Mouse (Mus musculus) thymus, postnatal 4 days (tissue): ENCODE results near the gene Rtp1.

Source experiments
- DNase-seq: peaks from one replicate; pipeline ENCODE4 v3.0.0; 2021

The Rtp1 gene

DNA sequence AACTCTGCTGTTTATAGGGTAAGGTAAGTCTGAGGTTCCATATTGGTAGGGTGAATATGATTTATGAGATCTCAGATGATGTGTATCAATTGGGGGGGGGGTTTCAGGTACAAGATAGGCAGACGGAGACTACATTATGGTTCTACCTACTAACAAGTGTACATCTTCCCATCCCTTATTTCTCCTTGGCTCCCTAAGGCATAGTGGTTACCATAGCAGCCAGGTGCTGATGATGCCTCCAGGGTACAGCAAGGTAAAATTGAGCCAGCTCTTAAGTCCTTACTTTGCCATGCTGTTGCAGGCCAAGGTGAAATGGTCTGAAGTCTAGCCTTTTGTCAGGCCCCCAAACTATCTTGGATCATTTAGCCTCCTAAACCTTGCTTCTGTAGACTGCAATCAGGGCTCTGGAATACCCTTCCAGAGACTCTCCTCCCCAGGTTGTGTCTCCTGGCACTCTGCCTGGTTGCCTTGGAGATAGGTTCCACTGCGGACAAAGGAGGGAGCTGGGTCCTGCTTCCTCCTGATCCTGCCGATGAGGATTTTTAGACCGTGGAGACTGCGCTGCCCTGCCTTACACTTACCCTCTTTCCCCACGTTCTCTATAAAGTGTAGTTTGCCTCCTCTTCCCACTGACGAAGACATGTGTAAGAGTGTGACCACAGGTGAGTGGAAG is at the start of gene Rtp1:
Gene Rtp1 (plus strand): TSS at position 487 of the 673 bp plus-strand sequence.
- no peak for DNase-seq

DNA sequence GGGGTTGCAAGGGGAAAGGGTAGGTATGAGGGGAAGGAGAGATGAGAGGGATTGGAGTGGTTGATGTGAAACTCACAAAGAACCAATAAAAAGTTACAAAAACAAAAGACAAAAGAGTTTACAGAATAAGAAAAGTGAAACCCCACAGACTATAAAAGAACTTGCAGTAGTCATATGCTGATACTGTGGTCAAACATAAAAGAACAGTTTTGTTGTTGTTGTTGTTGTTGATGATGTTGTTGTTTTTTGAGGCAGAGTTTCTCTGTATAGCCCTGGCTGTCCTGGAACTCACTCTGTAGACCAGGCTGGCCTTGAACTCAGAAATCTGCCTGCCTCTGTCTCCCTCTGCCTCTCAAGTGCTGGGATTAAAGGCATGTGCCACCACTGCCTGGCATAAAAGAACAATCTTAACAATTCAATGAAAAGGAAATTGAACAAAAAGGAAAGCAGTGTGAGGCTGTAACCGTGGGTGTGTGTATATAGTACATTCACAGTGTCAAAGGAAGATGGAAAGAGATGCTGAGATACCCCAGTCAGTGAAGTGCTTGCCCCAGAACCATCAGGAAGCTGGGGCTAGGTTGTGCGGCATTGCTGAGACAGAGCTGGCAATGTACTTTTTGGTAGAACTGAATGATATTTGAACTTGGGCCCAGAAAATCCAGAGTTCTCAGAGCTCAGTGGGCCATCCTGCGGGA is 49.2 kb upstream of the Rtp1 start:
- no peak for DNase-seq

DNA sequence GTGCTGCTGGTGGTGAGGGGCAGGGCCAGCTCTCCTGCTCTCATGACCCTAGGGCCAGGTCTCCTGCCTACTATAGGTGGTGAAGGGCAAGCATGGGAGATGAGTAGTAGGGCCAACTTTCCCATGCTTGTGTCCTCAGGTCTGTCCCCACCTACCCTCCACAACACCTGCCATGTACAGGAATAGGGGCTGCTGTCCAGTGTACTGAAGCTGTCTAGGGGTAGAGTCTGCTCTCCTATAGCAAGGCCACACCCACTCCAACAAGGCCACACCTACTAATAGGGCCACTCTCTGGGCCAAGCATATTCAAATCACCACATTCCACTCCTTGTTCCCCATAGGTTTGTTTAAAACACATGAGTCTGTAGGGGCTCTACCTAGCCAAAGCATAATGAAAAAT is 44.6 kb upstream of the Rtp1 start:
- DNase-seq = no peak

DNA sequence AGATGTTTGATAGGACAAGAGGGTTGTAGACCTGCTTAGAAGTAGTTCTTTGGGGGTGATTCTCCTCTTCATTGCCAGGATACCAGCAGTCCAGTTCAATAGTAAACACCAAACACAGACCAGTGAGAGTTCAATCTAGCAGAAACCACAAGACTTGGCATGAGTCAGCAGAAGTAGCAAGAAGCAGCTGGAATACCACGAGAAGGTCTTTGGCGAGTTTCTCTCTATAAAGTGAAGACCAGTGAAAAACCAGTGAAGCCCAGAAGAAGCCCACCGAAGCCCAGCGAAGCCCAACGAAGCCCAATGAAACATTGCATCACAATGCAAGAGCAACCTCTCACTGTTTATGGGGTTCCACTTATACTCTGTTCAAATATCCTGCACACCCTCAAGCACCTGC is 31.0 kb upstream of the Rtp1 start:
- no peak for DNase-seq

DNA sequence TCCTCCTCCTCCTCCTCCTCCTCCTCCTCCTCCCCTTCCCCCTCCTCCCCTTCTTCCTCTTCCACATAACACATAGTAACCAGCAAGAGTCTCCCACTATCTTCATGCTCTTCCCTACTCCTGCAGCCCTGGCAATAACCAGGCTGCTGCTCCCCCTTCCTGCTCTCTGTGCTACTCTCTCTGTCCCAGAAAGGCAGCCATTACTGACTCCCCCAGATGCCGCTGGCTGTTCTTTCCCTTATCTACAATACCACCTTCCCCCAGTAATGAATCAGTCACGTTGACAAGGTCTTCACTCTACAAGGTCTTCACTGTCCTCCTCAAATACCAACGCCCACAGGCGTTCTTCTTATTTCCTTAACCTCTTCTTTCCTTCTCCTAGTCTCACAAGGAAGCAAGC is 27.5 kb upstream of the Rtp1 start:
- DNase-seq = no peak

DNA sequence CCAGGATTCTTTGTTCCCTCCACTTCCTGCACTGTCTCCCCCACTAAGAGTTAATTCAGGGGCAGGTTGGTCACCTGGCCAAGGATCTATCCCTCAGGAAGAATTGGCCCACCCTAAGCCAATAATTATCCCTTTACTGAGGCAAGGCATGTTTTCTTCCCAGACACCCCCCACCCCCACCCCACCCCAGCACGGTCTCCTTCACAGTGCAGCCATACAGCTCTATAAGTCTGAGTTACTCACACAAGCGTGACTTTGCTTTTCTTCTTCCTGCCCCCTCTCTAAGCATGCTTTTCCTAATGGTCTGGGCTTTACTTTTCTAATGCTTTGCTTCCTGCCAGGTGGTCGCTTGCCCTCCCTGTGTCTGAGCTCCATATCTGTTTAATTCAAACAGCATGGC is 27.0 kb upstream of the Rtp1 start:
- DNase-seq = no peak

DNA sequence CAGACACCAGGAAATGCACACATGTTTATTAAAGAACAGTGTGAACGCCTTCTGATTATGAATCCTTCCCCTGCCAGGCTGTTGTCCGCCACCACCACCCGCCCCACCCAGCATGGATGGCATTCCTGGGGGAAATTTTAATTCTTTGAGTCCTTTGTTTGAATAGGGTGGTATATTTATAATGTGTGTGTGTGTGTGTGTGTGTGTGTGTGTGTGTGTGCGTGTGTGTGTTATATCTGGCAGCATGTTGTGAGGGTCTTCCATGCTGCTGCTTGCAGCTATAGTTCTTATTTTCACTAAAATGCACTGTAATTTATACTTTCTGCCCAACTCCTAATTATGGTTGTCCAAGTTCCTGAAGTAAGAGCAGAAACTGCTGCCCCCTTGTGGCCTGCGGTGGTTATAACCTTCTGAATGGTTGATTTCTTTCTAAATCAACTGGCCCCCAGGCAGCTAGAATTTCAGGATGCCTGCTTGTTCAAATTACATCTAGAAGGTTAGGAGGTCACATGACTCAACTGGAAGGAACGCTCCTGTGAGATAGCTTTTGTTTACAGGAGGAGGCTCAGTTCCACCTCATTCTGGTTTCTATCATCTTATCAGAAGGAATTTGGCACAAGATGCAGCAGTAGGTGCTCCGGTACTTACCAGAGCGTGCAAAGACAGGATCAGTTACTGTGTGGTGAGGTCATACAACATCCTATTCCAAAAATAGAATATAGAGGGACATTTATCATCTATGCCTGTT is 25.8 kb upstream of the Rtp1 start:
- DNase-seq = peak; percentile 92

- no peak for DNase-seq
Measured at GRCm38 (mm10) chr16:23412930-23413329, 16.0 kb upstream of the Rtp1 start.

- DNase-seq = no peak
Measured at GRCm38 (mm10) chr16:23416261-23416656, 12.7 kb upstream of the Rtp1 start.

GRCm38 (mm10) chr16:23416657-23417293 is 12.2 kb upstream of the Rtp1 start:
- DNase-seq = no peak

GRCm38 (mm10) chr16:23417456-23418240 is 11.3 kb upstream of the Rtp1 start:
- DNase-seq = no peak

- no peak for DNase-seq
Measured at GRCm38 (mm10) chr16:23419565-23420085, 9.3 kb upstream of the Rtp1 start.

GRCm38 (mm10) chr16:23423825-23424224 is 5.1 kb upstream of the Rtp1 start:
- no peak for DNase-seq

- no peak for DNase-seq
Measured at GRCm38 (mm10) chr16:23427701-23428100, 1.2 kb upstream of the Rtp1 start.

- DNase-seq = no peak
Measured at GRCm38 (mm10) chr16:23429991-23430390, 1.1 kb downstream of the Rtp1 start.

DNA sequence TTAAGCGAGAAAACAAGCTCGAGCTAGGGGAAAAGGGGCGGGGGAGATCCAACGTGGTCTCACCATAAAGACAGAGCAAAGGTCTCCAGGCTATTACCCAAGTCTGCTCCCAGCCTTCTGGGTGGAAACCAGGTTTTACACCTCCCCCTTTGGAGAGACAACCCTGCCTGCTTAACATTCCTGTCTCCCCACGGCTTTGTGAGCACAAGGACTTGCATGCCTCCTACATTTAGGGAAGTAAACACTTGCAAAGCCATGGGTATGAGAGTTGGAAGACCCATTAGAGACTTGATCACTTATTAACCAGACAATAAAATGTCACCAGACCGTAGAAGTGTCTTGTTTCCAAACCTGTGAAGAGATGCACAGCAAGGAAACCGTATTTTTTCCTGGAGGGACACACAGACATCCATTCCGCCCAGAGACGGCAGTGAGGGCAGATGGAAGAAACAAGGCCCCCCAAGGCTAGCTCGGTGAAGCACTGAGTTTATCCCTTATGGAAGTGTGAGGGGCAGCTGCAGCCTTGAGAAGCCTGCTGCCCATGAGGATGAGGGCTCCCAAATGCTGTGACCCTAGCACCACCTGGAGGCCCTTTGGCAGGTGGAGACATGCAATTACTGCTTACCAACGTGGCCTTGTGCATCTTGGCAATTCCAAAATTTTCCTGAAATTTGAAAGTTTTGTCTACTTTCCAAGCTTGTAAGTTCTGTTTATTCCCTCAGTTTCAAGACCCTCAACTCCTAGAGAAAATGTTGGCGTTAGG is 8.7 kb downstream of the Rtp1 start:
- DNase-seq = peak; percentile 49

DNA sequence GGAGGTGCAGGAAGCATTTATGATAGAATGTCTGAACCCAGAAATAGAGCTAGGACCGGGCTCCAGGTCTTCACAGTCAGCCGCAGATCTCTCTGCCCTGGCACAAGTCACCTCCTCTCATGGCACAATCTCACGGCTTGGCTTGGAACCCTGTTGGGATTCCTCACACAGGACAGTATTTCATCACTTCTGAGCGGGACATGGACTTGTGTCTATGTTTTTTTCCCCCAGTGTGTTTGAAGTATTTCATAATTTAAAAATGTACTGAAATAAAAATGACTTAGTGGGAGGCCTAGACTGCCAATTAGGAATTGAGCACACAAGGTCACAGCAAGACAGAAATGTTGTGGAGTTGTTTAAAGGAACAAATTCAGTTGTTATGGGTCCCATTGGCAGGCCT is 15.3 kb downstream of the Rtp1 start:
- no peak for DNase-seq

DNA sequence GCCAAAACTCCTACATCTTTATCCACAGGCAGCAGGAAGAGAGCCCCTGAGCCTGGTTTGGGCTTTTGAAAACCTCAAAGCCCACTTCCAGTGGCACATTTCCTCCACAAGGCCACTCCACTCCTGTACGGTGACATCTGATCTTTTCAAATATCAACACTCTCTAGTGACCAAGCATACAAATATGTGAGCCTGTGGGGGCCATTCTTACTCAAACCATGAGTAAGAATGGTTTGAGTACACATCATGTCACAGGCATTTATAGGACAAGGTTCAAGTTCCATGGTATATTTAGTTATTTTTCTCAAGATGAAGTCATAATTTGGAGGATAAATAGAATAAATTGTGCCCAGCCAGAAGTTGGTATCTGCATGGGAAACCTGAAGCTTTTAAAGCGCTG is 21.0 kb downstream of the Rtp1 start:
- no peak for DNase-seq

DNA sequence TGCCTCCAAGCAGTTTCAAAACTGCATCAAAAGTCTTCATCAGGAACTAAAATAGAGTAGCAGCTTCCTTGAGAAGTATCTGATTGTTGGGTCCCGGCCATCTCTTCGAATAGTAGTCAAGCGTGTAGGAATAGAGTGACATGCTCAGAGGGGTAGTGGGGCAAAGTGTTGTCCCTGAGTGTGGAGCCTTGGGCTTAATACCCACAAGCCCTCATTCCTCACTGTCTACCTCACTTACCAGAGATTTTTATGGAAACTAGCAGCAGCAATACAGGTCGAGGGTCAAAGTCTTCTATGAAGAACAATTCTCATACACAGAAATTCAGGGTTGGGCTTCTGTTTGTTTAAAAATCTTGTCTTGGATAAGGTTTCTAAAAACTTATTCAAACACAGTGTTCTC is 21.9 kb downstream of the Rtp1 start:
- no peak for DNase-seq

- peak; percentile 71 for DNase-seq
Measured at GRCm38 (mm10) chr16:23452476-23452875, 23.5 kb downstream of the Rtp1 start.

DNA sequence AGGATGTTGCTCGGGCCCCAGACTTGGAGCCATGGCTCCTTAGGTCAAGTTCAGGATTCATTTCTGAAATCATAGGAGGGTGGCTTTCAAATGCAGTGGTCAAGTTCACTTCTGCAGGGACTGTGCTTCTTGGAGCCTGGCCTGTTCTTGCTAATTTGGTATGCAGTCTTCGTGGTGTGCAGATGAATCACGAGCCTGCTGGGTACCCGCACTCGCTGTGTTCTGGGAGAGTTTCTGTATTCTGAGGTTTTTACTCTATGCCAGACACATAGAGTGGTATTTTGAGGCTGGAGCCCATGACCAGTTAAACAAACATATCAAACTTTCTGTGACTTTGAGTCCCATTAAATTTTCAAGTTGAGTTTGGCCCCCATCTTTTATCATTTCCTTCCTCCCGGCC is 25.4 kb downstream of the Rtp1 start:
- no peak for DNase-seq

DNA sequence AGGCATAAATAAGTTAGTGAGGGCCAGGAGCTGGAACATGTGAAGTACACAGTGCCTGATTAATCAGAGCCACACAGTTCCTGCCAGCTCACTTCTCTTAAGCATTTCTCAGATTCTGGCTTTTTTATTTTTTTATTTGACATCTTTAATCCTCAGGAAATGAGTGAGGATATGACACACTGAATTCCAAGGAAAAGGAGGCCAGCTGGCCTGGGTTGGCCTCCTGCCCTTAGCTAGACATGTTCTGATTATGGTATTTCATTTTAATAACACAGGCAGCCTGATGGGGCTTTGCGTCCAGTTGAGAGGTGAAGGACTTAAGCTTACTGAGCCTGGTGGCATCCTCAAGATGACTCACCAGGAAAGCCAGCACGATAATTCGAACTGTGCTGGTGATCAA is 27.6 kb downstream of the Rtp1 start:
- DNase-seq = no peak
